Mouse (Mus musculus) thymus, postnatal 0 days (tissue): ENCODE results near the gene Plppr3. TPM values are rescaled to one million over a fixed set of nuclear protein-coding genes. Genes with fewer than 3 reads are reported as not detected.
A peak's percentile ranks its signal among the peaks of the same experiment; 100 is the strongest.

ENCODE experiments used
- DNase-seq: peaks from one replicate; pipeline ENCODE4 v3.0.0-alpha.2; 2015; ENCODE audit warnings: low spot score
- polyA plus RNA-seq: library from polyadenylated mRNA; unstranded; fragments of >200 nt; fragmentation: Nextera tagmentation; extraction: Ambion mirVana; gene quantifications from 2 replicates; pipeline ENCODE4 v1.2.1, GENCODE M21; 2015

Plppr3 gene
- polyA plus RNA-seq, 1 experiment from 2014 or later, result 3.4 TPM

- DNase-seq, result peak; percentile 100
Observed at GRCm38 (mm10) chr10:79853860-79854795, 20.3 kb downstream of the Plppr3 start, which contains the start of gene Ptbp1. TSS of gene Ptbp1 (plus strand) at chr10:79854427.

GRCm38 (mm10) chr10:79853392-79853791 lies 21.0 kb downstream of the Plppr3 start:
- DNase-seq, result peak; percentile 41

GRCm38 (mm10) chr10:79852827-79853226 lies 21.6 kb downstream of the Plppr3 start:
- no peak for DNase-seq

GRCm38 (mm10) chr10:79852107-79852789 lies 22.2 kb downstream of the Plppr3 start:
- peak; percentile 59 for DNase-seq

GRCm38 (mm10) chr10:79851653-79852052 lies 22.8 kb downstream of the Plppr3 start:
- no peak for DNase-seq

GRCm38 (mm10) chr10:79849941-79850628 lies 24.3 kb downstream of the Plppr3 start:
- peak; percentile 61 for DNase-seq

GRCm38 (mm10) chr10:79846553-79846952 lies 27.9 kb downstream of the Plppr3 start:
- DNase-seq, result no peak

- DNase-seq, result no peak
Observed at GRCm38 (mm10) chr10:79843476-79843875, 31.0 kb downstream of the Plppr3 start.

GRCm38 (mm10) chr10:79842322-79842721 lies 32.1 kb downstream of the Plppr3 start:
- no peak for DNase-seq

- peak; percentile 65 for DNase-seq
Observed at GRCm38 (mm10) chr10:79840644-79841551, 33.5 kb downstream of the Plppr3 start.

GRCm38 (mm10) chr10:79840091-79840490 lies 34.3 kb downstream of the Plppr3 start:
- DNase-seq, result no peak

- no peak for DNase-seq
Observed at GRCm38 (mm10) chr10:79838151-79838550, 36.3 kb downstream of the Plppr3 start.

GRCm38 (mm10) chr10:79836918-79837317 lies 37.5 kb downstream of the Plppr3 start:
- no peak for DNase-seq

GRCm38 (mm10) chr10:79834769-79835398 lies 39.5 kb downstream of the Plppr3 start:
- DNase-seq, result peak; percentile 84

GRCm38 (mm10) chr10:79832786-79833181 lies 41.6 kb downstream of the Plppr3 start:
- DNase-seq, result no peak

- peak; percentile 49 for DNase-seq
Observed at GRCm38 (mm10) chr10:79832026-79832785, 42.2 kb downstream of the Plppr3 start.

GRCm38 (mm10) chr10:79831583-79831982 lies 42.9 kb downstream of the Plppr3 start:
- DNase-seq, result no peak

- no peak for DNase-seq
Observed at GRCm38 (mm10) chr10:79824413-79824812, 50.0 kb downstream of the Plppr3 start.

GRCm38 (mm10) chr10:79823011-79823410 lies 51.4 kb downstream of the Plppr3 start:
- DNase-seq, result no peak
